Mouse (Mus musculus) embryonic facial prominence, embryonic 15.5 days (tissue): ENCODE measurements at regions not wholly inside any gene's neighbourhood (a gene's known extent, or its start where the extent isn't known, plus 50 kb on each side); places are given as distances from the start of the nearest gene placed in this dataset.

Experiments
- ATAC-seq: fragments of 200-750 bp; cut with Nextera tagmentation; 2 replicates; pipeline ENCODE4 v1.8.0; 2017; ENCODE audit warnings: low read depth, moderate TSS enrichment; ENCODE audit not compliant: insufficient number of reproducible peaks, low FRiP score, low TSS enrichment
- H3K27ac ChIP-seq: fragments of 300-500 bp; sonication (generic); replicated peaks from 2 replicates; pipeline ENCODE4 v1.5.1; 2015; ENCODE audit warnings: mild to moderate bottlenecking, inconsistent platforms
- H3K27me3 ChIP-seq: fragments of 300-500 bp; sonication (generic); 2 replicates; pipeline ENCODE4 v1.6.1; 2015; ENCODE audit warnings: inconsistent platforms
- H3K36me3 ChIP-seq: fragments of 300-500 bp; sonication (generic); 2 replicates; pipeline ENCODE4 v1.6.1; 2015; ENCODE audit warnings: mild to moderate bottlenecking, inconsistent platforms
- H3K4me1 ChIP-seq: fragments of 300-500 bp; sonication (generic); 2 replicates; pipeline ENCODE4 v1.6.1; 2015; ENCODE audit warnings: inconsistent platforms
- H3K4me2 ChIP-seq: fragments of 300-500 bp; sonication (generic); replicated peaks from 2 replicates; pipeline ENCODE4 v1.6.1; 2015; ENCODE audit warnings: mild to moderate bottlenecking, inconsistent platforms
- H3K4me3 ChIP-seq: fragments of 300-500 bp; sonication (generic); replicated peaks from 2 replicates; pipeline ENCODE4 v1.5.1; 2015; ENCODE audit warnings: mild to moderate bottlenecking, inconsistent platforms
- H3K9ac ChIP-seq: fragments of 300-500 bp; sonication (generic); 2 replicates; pipeline ENCODE4 v1.6.1; 2015; ENCODE audit warnings: inconsistent platforms
- H3K9me3 ChIP-seq: fragments of 300-500 bp; sonication (generic); replicated peaks from 2 replicates; pipeline ENCODE4 v1.6.1; 2016; ENCODE audit warnings: inconsistent platforms
- WGBS: fragments of 180-500 bp; shearing (Covaris S2); methylation state at CpG from one replicate; pipeline ENCODE4 v1.1.7; 2015; 5-methylcytosine and 5-hydroxymethylcytosine counted together

- 65% methylated on average over 5 of the region's 5 CpGs for WGBS
- Histone ChIP-seq H3K27ac (no peak overlapping the region), H3K27me3 (no peaks in the 10 kb centered on the region), H3K4me1 (no peaks in the 10 kb centered on the region), H3K9ac (no peak overlapping the region), H3K36me3 (no peaks in the 10 kb centered on the region), H3K4me2 (no peak overlapping the region), H3K9me3 (peaks cover 3% of the 10 kb centered on the region; the same call in 1 of the 2 replicates), H3K4me3 (no peak overlapping the region)
- no peak for ATAC-seq
These were observed 412.5 kb upstream of the Pmfbp1 start for GRCm38 (mm10) chr8:109081295-109081694.

GRCm38 (mm10) chr8:109085134-109085533 lies 408.7 kb upstream of the Pmfbp1 start:
- ATAC-seq: no peak

DNA sequence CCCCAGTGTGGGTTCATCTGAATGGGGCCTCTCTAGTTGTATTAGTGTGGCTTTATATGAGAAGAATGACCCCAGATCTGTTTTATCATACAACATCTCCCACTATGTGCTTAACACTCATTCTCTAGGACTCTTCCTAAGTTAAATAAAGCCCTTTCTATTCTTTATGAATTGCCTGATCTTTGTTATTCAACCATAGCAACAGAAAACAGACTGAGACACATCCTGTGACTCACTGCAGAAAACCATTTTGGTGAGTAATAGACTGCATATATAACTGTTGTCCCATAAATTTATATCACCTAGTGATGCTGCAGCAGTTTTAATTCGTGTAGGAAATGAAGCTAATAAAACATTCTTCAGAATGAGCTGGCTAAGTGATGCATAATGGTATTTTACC lies 406.0 kb upstream of the Pmfbp1 start:
- Histone ChIP-seq H3K27me3 (no peaks in the 10 kb centered on the region), H3K27ac (no peak overlapping the region), H3K4me3 (no peak overlapping the region), H3K4me1 (no peaks in the 10 kb centered on the region), H3K36me3 (no peaks in the 10 kb centered on the region), H3K9ac (no peak overlapping the region), H3K4me2 (no peak overlapping the region), H3K9me3 (no peaks in the 10 kb centered on the region)
- ATAC-seq: no peak
- 46% methylated on average over 1 of the region's 1 CpGs for WGBS

More at GRCm38 (mm10) chr8:109085134-109085533, 408.7 kb upstream of the Pmfbp1 start:
- H3K4me1 ChIP-seq: no peaks in the 10 kb centered on the region
- H3K27ac ChIP-seq: no peak overlapping the region
- H3K4me2 ChIP-seq: no peak overlapping the region
- WGBS: 98% methylated on average over 7 of the region's 7 CpGs
- H3K9me3 ChIP-seq: no peaks in the 10 kb centered on the region
- no peaks in the 10 kb centered on the region for H3K36me3 ChIP-seq
- no peaks in the 10 kb centered on the region for H3K27me3 ChIP-seq
- no peak overlapping the region for H3K9ac ChIP-seq
- H3K4me3 ChIP-seq: no peak overlapping the region

DNA sequence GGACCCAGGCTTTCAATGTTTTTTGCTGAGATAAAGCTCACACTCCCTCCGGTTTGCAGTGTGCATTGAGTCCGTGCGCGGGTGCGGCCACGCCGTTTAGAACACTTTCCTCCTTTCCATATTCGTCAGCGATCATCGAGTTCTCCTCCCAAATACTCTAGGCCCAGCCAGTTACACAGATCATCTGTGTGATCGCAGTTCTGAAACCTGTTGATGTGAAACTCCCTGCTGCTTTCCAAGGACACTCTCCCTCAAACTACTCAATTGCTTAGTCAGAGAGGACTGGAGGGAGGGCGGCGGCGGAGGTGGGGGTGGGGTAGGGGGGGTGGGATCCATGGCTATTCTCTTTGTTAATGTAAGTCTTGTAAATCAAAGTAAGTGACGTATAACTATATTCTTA lies 394.2 kb upstream of the Pmfbp1 start:
- no peaks in the 10 kb centered on the region for H3K9me3 ChIP-seq
- no peak overlapping the region for H3K9ac ChIP-seq
- no peak for ATAC-seq
- no peak overlapping the region for H3K27ac ChIP-seq
- peaks cover 2% of the 10 kb centered on the region; the same call in 1 of the 2 replicates for H3K4me1 ChIP-seq
- no peaks in the 10 kb centered on the region for H3K27me3 ChIP-seq
- no peak overlapping the region for H3K4me3 ChIP-seq
- no peaks in the 10 kb centered on the region for H3K36me3 ChIP-seq
- 92% methylated on average over 15 of the region's 15 CpGs for WGBS
- H3K4me2 ChIP-seq: no peak overlapping the region

DNA sequence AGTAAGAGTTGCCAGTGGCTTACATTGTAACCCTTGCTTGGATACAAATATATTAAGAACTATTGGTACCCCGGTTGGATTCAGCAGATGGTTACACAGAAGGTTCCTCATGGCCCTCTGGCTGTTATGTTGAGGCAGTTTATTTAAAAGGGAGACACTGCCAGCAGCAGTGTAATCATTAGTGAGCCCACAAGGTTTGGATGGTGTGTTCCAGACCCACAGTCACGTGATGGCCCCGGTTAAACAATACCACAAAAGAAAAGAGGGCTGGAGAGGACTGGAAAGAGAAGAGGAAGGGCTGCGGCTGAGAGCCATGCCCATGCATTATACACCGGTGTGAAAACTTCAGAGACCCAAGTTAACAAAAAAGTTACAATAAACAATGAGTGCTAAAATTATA lies 392.4 kb upstream of the Pmfbp1 start:
- Histone ChIP-seq H3K4me1 (peaks cover 18% of the 10 kb centered on the region), H3K27ac (no peak overlapping the region)
- 90% methylated on average over 5 of the region's 5 CpGs for WGBS

GRCm38 (mm10) chr8:109104798-109105326 lies 389.0 kb upstream of the Pmfbp1 start:
- no peak overlapping the region for H3K9ac ChIP-seq
- no peaks in the 10 kb centered on the region for H3K27me3 ChIP-seq
- peak overlapping the region; percentile 31 for H3K4me2 ChIP-seq
- peaks cover 27% of the 10 kb centered on the region for H3K4me1 ChIP-seq
- no peak overlapping the region for H3K4me3 ChIP-seq
- WGBS: 39% methylated on average over 6 of the region's 6 CpGs
- no peak overlapping the region; the same call in 1 of the 2 replicates for H3K27ac ChIP-seq
- H3K9me3 ChIP-seq: no peaks in the 10 kb centered on the region
- H3K36me3 ChIP-seq: no peaks in the 10 kb centered on the region
- no peak for ATAC-seq

More for the DNA sequence above, 392.4 kb upstream of the Pmfbp1 start:
- no peaks in the 10 kb centered on the region for H3K27me3 ChIP-seq
- ATAC-seq: no peak
- H3K9me3 ChIP-seq: no peaks in the 10 kb centered on the region
- no peak overlapping the region for H3K4me3 ChIP-seq
- H3K36me3 ChIP-seq: no peaks in the 10 kb centered on the region
- no peak overlapping the region for H3K4me2 ChIP-seq
- H3K9ac ChIP-seq: no peak overlapping the region

GRCm38 (mm10) chr8:109105693-109106092 lies 388.1 kb upstream of the Pmfbp1 start:
- peak overlapping the region; percentile 31 for H3K4me2 ChIP-seq
- H3K9me3 ChIP-seq: no peaks in the 10 kb centered on the region
- no peaks in the 10 kb centered on the region for H3K27me3 ChIP-seq
- H3K4me3 ChIP-seq: peak overlapping the region; percentile 10; the same call in 1 of the 2 replicates
- H3K27ac ChIP-seq: peak overlapping the region; percentile 77
- no peak overlapping the region for H3K9ac ChIP-seq
- peaks cover 27% of the 10 kb centered on the region for H3K4me1 ChIP-seq
- H3K36me3 ChIP-seq: no peaks in the 10 kb centered on the region
- 8% methylated on average over 6 of the region's 6 CpGs for WGBS
- no peak for ATAC-seq

DNA sequence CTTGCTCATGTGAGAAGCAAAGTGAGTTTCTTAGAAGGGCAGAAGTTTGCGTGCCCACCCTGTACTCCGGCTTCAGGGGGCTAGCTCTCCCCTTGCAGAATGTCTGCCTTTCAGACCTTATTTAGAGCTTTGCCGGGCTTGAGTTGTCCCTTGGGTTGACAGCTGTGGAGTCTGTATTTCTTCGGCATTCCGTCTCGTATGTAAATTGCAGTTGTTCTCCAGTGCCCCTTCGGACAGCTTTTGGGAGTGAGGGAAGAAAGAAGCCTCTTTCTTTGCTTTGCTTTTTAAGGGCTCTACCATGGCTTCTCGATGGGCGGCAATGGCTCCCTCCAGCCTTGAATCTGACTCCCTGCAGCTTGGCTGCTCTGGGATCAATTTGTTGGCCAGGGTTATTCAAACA lies 386.9 kb upstream of the Pmfbp1 start:
- Histone ChIP-seq H3K4me3 (no peak overlapping the region), H3K27ac (peak overlapping the region; percentile 17; the same call in 1 of the 2 replicates), H3K4me1 (peaks cover 27% of the 10 kb centered on the region), H3K27me3 (no peaks in the 10 kb centered on the region), H3K9me3 (no peaks in the 10 kb centered on the region), H3K36me3 (no peaks in the 10 kb centered on the region), H3K9ac (no peak overlapping the region), H3K4me2 (peak overlapping the region; percentile 30)
- no peak for ATAC-seq
- WGBS: 24% methylated on average over 9 of the region's 9 CpGs

GRCm38 (mm10) chr8:109107762-109108161 lies 386.1 kb upstream of the Pmfbp1 start:
- no peak overlapping the region for H3K4me3 ChIP-seq
- H3K36me3 ChIP-seq: no peaks in the 10 kb centered on the region
- no peak overlapping the region for H3K27ac ChIP-seq
- H3K4me1 ChIP-seq: peaks cover 27% of the 10 kb centered on the region
- H3K4me2 ChIP-seq: no peak overlapping the region
- H3K27me3 ChIP-seq: no peaks in the 10 kb centered on the region
- WGBS: 65% methylated on average over 12 of the region's 12 CpGs
- no peak overlapping the region for H3K9ac ChIP-seq
- ATAC-seq: no peak
- no peaks in the 10 kb centered on the region for H3K9me3 ChIP-seq

DNA sequence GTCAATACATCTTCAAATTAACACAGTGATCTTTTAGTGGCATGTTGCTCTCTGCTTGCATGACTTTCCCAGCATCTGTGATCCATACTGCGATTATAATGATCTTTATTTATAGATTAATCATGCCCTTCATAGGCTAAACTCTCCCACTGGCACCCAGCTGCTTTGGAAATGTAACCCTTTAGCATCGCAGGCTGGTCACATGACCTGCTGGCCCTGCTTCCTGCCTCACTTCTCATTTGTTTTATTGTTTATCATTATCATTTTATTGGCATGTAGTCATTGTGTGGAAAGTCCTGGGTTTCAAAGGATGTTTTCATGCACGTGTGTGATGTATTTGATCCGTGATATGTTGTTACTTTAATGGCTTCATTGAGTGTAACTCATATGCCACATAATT lies 384.4 kb upstream of the Pmfbp1 start:
- Histone ChIP-seq H3K9me3 (no peaks in the 10 kb centered on the region), H3K4me1 (peaks cover 27% of the 10 kb centered on the region), H3K27me3 (no peaks in the 10 kb centered on the region), H3K4me3 (no peak overlapping the region), H3K36me3 (no peaks in the 10 kb centered on the region), H3K9ac (no peak overlapping the region), H3K27ac (no peak overlapping the region), H3K4me2 (no peak overlapping the region)
- ATAC-seq: no peak
- WGBS: 73% methylated on average over 4 of the region's 4 CpGs

DNA sequence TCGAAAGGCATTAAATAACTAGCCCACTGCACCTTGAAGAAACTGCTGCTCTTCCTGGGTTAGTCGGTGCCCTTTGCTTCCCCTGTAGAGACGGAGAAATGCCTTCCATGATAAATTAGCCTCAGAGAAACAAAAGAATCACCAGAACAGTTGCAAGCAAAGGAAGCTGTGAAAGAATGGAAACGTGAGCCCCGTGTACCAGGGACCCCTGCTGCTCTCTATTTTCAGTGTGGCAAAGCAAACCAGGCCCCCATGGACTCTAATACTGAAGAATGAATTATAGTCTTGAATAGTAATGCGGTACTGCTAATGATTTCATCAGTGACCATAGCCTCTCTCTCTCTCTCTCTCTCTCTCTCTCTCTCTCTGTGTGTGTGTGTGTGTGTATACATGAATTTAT lies 372.1 kb upstream of the Pmfbp1 start:
- Histone ChIP-seq H3K27me3 (no peaks in the 10 kb centered on the region), H3K4me1 (no peaks in the 10 kb centered on the region), H3K4me2 (no peak overlapping the region), H3K9me3 (no peaks in the 10 kb centered on the region), H3K9ac (no peak overlapping the region), H3K36me3 (no peaks in the 10 kb centered on the region), H3K27ac (no peak overlapping the region), H3K4me3 (no peak overlapping the region)
- ATAC-seq: no peak
- WGBS: 45% methylated on average over 6 of the region's 6 CpGs

- H3K27me3 ChIP-seq: no peaks in the 10 kb centered on the region
- ATAC-seq: no peak
- no peaks in the 10 kb centered on the region for H3K4me1 ChIP-seq
- no peaks in the 10 kb centered on the region for H3K36me3 ChIP-seq
- H3K9ac ChIP-seq: no peak overlapping the region
- no peak overlapping the region for H3K27ac ChIP-seq
- H3K4me3 ChIP-seq: no peak overlapping the region
- H3K4me2 ChIP-seq: no peak overlapping the region
- 87% methylated on average over 8 of the region's 8 CpGs for WGBS
- H3K9me3 ChIP-seq: no peaks in the 10 kb centered on the region
These were observed 351.2 kb upstream of the Pmfbp1 start for GRCm38 (mm10) chr8:109142495-109143158.
